Mouse (Mus musculus) myocyte (in vitro differentiated cells): ENCODE results near the gene Srrm4.

Experiments used
- MAX ChIP-seq: IDR thresholded peaks from one replicate; pipeline ENCODE4 v1.6.1; 2011; ENCODE audit warnings: low read depth, mild to moderate bottlenecking, control low read depth
- POLR2A ChIP-seq: IDR thresholded peaks from one replicate; pipeline ENCODE4 v1.6.1; 2011; ENCODE audit warnings: low read depth, mild to moderate bottlenecking, control low read depth, moderate library complexity; ENCODE audit not compliant: insufficient read length
- POLR2AphosphoS2 ChIP-seq: IDR thresholded peaks from one replicate; pipeline ENCODE4 v1.6.1; 2011; ENCODE audit warnings: low read depth, control low read depth; ENCODE audit not compliant: insufficient read length
- SRF ChIP-seq: IDR thresholded peaks from one replicate; pipeline ENCODE4 v1.6.1; 2011; ENCODE audit warnings: low read depth; ENCODE audit not compliant: control insufficient read depth, insufficient read length

GRCm38 (mm10) chr5:116563713-116564112 lies 27.9 kb downstream of the Srrm4 start:
- TF ChIP-seq POLR2A (no peak), MAX (no peak), SRF (no peak), POLR2AphosphoS2 (no peak)
